9 mouse cellular contexts compared by ENCODE assay signal in genomic region chr6:22688678-22689126, GRCm38 (mm10).
DNase-seq lines count a peak whose midpoint lies in the region; ATAC-seq and TF ChIP-seq lines count a peak whose summit lies in the region.
"Had no signal": no experiment of that assay in that cellular context is flagged by ENCODE, and none has a peak within 500 bp of the region (broad histone marks: within the 10 kb centered on the region; RNA-seq: fewer than 3 reads in every experiment).

No protein-coding gene starts in this region.

- WGBS in kidney, embryonic 16.5 days, result 51% methylated on average over 7 of the region's 7 CpGs

- no peak overlapping the region for H3K9ac ChIP-seq in kidney, embryonic 16.5 days (replicated peaks; ENCODE audit: low read length)

- ATAC-seq in kidney, embryonic 16.5 days (ENCODE audit: low FRiP score, low TSS enrichment), result peak; percentile 49; the same call in 1 of the 2 replicates

- DNase-seq in kidney, adult 18-20 months, result no peak
- DNase-seq in brain, embryonic 14.5 days (ENCODE audit: low read depth), result peak; percentile 86
- peak; percentile 53 for DNase-seq in cerebellum, adult 9-10 months
- DNase-seq in forelimb bud, embryonic 11.5 days (ENCODE audit: low read depth, low spot score), result peak; percentile 24
- no peak for DNase-seq in adipocyte (ENCODE audit: low spot score)
- no peak for DNase-seq in gastrocnemius, adult 2 months
- DNase-seq in heart, postnatal 25 days (ENCODE audit: low spot score), result no peak
- DNase-seq: thymus, postnatal 4 days had no signal

- intact Hi-C loops in gastrocnemius, adult 2 months (cut with DNase I), result no loop called here
- intact Hi-C loops in heart, postnatal 25 days (cut with DNase I), result no loop called here

- no peak overlapping the region for H3K4me2 ChIP-seq in kidney, embryonic 16.5 days (replicated peaks; ENCODE audit: low read depth, low read length)

- no peak overlapping the region for H3K4me3 ChIP-seq in kidney, embryonic 16.5 days (ENCODE audit: low read length)
- H3K4me3 ChIP-seq in gastrocnemius, adult 2 months, result no peak overlapping the region

- H3K27ac ChIP-seq in kidney, embryonic 16.5 days (ENCODE audit: low read length), result no peak overlapping the region
- H3K27ac ChIP-seq in gastrocnemius, adult 2 months, result no peak overlapping the region

- H3K4me1 ChIP-seq in kidney, embryonic 16.5 days (ENCODE audit: insufficient read depth, low read length), result no peaks in the 10 kb centered on the region

- no peaks in the 10 kb centered on the region for H3K36me3 ChIP-seq in kidney, embryonic 16.5 days (ENCODE audit: insufficient read depth, low read length)

- no peak for TF ChIP-seq POLR2A in brain, embryonic 14.5 days (IDR thresholded peaks at IDR 0.05; ENCODE audit: borderline replicate concordance, extremely low read depth, insufficient read depth, insufficient read length, poor library complexity, severe bottlenecking)

- H3K27me3 ChIP-seq in kidney, embryonic 16.5 days (ENCODE audit: insufficient read depth, low read length), result no peaks in the 10 kb centered on the region

- H3K9me3 ChIP-seq in kidney, embryonic 16.5 days (ENCODE audit: low read length), result no peaks in the 10 kb centered on the region

- TF ChIP-seq CTCF in brain, embryonic 14.5 days (IDR thresholded peaks at IDR 0.05; ENCODE audit: borderline replicate concordance, extremely low read depth, insufficient read depth, insufficient read length), result no peak
- no peak for TF ChIP-seq CTCF in gastrocnemius, adult 2 months (IDR thresholded peaks at IDR 0.05)

Comparison
In these comparisons a context has a peak if more than half of its experiments do, and no peak if none do; other contexts are left out.
1. DNase-seq: peak in brain, embryonic 14.5 days (single experiment), cerebellum, adult 9-10 months (single experiment) and forelimb bud, embryonic 11.5 days (single experiment); none in kidney, adult 18-20 months (single experiment), adipocyte (single experiment), gastrocnemius, adult 2 months (single experiment) and heart, postnatal 25 days (single experiment).